Mouse (Mus musculus): ENCODE data around the gene Tfrc. TPM values are rescaled to one million over a fixed set of nuclear protein-coding genes. Genes with fewer than 3 reads are reported as not detected.

Tfrc gene
- polyA plus RNA-seq, 1 experiment from 2014 or later: 28.0 TPM

DNA sequence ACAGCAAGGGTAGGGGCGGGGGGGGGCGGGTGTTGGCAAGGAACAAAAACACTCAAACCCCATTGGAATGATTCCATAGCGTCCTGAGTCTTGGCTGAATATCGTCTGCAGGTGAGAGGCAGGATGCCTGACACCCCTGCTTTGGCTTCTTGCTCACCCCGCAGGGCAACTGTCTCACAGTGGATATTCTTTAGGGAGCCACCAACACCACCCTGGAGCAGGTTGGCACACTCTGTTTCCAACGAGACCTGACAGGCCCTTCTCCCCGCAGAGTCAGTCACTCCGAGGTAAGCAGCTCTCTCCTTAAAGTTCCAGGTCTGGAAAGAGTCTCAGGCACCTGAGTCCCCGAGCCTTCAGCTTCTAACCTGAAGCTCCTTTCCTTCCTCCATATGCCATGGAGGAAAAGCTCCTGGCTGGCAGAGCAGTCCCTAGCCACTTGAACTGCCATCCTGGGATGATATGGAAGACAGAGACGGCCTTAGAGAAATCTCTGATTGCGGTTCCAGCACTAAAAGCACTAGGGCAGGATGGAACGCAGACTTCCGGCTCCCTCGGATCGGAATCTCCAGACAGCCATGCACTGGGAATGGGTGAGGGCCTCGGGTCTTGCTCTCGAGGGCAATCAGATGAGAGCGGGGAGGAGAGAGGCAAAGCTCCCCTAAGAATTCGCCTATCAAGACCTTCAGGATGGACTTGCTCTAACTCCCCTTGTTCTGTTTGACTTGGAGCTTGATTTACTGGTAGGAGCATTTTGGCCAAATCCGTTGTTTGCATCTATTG lies 32.9 kb downstream of the Tfrc start:
- Histone ChIP-seq H3K4me2 (no peak overlapping the region), H3K4me1 (peaks cover 39% of the 10 kb centered on the region), H3K27me3 (no peaks in the 10 kb centered on the region), H3K9ac (no peak overlapping the region), H3K27ac (no peak overlapping the region), H3K4me3 (no peak overlapping the region), H3K9me3 (no peaks in the 10 kb centered on the region), H3K36me3 (no peaks in the 10 kb centered on the region)
- ATAC-seq (ENCODE audit: insufficient number of reproducible peaks, low FRiP score, low TSS enrichment, low read depth): no peak
- WGBS: 57% methylated on average over 19 of the region's 20 CpGs

DNA sequence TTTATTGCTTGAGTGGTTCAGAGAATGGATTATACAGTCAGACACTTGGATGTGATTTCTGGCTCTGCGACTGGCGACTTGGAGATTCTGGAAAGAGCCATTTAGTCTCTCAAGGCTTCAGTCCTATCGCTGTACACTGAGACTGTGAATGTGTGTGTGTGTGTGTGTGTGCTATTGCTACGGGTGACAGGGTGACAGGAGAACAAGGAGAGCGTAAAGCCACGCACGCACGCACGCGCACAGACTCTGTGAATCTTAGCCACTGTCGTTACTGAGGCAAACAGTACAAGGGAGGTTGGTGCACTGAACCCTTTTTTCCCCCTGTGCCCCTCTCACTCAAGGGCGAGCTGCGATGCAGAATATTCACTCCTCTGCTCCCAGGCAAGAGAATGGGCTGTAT lies 33.6 kb downstream of the Tfrc start:
- Histone ChIP-seq H3K27me3 (no peaks in the 10 kb centered on the region), H3K9ac (no peak overlapping the region), H3K4me1 (peaks cover 39% of the 10 kb centered on the region), H3K9me3 (no peaks in the 10 kb centered on the region), H3K27ac (no peak overlapping the region), H3K4me3 (no peak overlapping the region), H3K4me2 (no peak overlapping the region), H3K36me3 (no peaks in the 10 kb centered on the region)
- no peak for ATAC-seq (ENCODE audit: insufficient number of reproducible peaks, low FRiP score, low TSS enrichment, low read depth)
- WGBS: 70% methylated on average over 13 of the region's 13 CpGs

DNA sequence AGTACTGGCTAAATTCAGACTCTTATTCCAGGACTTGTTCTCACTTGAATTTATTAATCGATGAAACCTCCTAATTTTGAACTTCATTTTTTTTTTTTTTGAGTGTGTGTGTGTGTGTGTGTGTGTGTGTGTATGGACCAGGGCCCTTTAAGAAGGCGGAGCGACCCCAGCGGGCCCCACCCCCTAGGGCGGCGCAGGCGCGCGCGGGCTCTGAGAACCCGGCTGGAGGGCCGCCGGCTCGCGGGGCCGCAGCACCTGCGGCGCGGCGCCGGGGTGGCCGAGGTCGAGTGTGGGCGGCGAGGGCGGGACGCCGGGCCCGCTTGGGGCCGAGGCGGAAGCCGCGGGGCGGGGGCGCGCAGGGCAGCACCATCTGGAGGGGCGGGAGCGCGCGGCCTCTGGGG lies 34.9 kb downstream of the Tfrc start, which contains the start of gene Tnk2:
Gene Tnk2, plus strand, starts transcription at position 214 of the 401 bp plus-strand sequence.
- H3K9me3 ChIP-seq: no peaks in the 10 kb centered on the region
- peak within 1 kb of the TSS; percentile 83 for H3K4me2 ChIP-seq
- WGBS: under 1% methylated on average over 31 of the region's 40 CpGs
- peak; percentile 86 for ATAC-seq (ENCODE audit: insufficient number of reproducible peaks, low FRiP score, low TSS enrichment, low read depth)
- H3K27ac ChIP-seq: peak within 1 kb of the TSS; percentile 91
- H3K4me3 ChIP-seq: peak within 1 kb of the TSS; percentile 94
- H3K9ac ChIP-seq: peak within 1 kb of the TSS; percentile 90
- no peaks in the 10 kb centered on the region for H3K27me3 ChIP-seq
- peaks cover 39% of the 10 kb centered on the region for H3K4me1 ChIP-seq
- H3K36me3 ChIP-seq: no peaks in the 10 kb centered on the region

DNA sequence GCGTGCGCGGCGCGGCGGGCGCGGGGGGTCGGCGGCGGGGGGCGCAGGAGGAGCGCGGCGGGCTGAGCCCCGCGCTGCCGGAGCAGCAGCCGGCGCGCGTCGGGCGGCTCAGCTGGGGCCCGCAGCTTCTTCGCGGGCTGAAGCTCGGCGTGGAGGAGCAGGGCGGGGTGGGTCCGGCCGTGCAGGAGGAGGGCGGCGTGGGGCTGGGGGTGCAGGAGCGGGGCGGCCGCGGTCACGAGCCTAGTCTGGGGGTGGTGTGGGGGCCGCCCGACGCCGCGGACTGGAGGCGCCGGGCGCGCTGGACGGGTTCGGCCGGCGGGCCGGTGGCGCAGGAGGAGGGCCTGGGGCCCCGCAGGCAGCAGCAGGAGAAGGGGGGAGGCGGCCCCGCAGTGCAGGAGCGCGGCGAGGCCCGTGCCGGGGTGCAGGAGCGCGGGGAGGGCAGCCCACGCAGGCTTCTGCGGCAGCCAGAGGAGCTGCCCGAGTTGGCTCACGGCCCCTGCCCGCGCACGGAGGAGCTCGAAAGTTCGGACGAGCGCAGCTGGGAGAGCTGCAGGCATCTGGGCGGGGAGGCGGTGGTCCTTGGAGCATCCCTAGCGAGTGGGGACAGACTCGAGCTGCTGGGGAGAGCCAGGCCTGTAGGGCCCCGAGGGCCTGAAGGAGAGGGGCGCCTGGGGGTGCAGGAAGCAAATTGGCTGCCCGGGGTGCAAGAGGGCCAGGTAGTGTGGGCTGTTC lies 35.5 kb downstream of the Tfrc start:
- Histone ChIP-seq H3K4me2 (peak overlapping the region; percentile 83), H3K4me3 (peak overlapping the region; percentile 94), H3K9ac (peak overlapping the region; percentile 90), H3K27ac (peak overlapping the region; percentile 91), H3K27me3 (no peaks in the 10 kb centered on the region), H3K4me1 (peaks cover 41% of the 10 kb centered on the region), H3K9me3 (no peaks in the 10 kb centered on the region), H3K36me3 (no peaks in the 10 kb centered on the region)
- WGBS: under 1% methylated on average over 52 of the region's 82 CpGs
- ATAC-seq (ENCODE audit: insufficient number of reproducible peaks, low FRiP score, low TSS enrichment, low read depth): peak; percentile 42

DNA sequence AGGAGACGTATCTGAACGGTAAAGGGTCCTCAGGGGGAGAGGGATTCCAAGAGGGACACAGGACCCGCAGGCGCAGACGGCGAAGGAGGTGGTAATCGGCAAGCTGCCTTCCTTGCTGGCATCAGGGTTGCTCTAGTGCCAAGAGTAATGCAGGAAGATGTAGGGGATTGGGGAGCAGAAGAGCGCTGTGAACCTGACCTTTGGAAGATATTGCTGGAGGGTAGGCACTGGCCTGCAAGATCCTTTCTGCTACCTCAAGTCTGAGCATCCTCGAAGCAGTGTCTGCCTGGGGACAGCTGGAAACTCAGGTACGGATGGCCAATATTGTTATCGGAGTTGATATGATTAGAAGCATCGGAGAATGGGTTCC lies 36.1 kb downstream of the Tfrc start:
- Histone ChIP-seq H3K27me3 (no peaks in the 10 kb centered on the region), H3K9me3 (no peaks in the 10 kb centered on the region), H3K4me2 (peak overlapping the region; percentile 83), H3K36me3 (no peaks in the 10 kb centered on the region), H3K9ac (peak overlapping the region; percentile 90), H3K4me1 (peaks cover 41% of the 10 kb centered on the region), H3K27ac (peak overlapping the region; percentile 91), H3K4me3 (peak overlapping the region; percentile 94)
- 9% methylated on average over 12 of the region's 12 CpGs for WGBS
- ATAC-seq (ENCODE audit: insufficient number of reproducible peaks, low FRiP score, low TSS enrichment, low read depth): no peak

- H3K9ac ChIP-seq: peak overlapping the region; percentile 90; the same call in 1 of the 2 replicates
- H3K36me3 ChIP-seq: no peaks in the 10 kb centered on the region
- 20% methylated on average over 14 of the region's 14 CpGs for WGBS
- H3K4me2 ChIP-seq: peak overlapping the region; percentile 83
- peak overlapping the region; percentile 94 for H3K4me3 ChIP-seq
- no peak for ATAC-seq (ENCODE audit: insufficient number of reproducible peaks, low FRiP score, low TSS enrichment, low read depth)
- no peak overlapping the region for H3K27ac ChIP-seq
- H3K27me3 ChIP-seq: no peaks in the 10 kb centered on the region
- H3K9me3 ChIP-seq: no peaks in the 10 kb centered on the region
- peaks cover 35% of the 10 kb centered on the region for H3K4me1 ChIP-seq
These were observed 36.7 kb downstream of the Tfrc start for GRCm38 (mm10) chr16:32645361-32645914.

DNA sequence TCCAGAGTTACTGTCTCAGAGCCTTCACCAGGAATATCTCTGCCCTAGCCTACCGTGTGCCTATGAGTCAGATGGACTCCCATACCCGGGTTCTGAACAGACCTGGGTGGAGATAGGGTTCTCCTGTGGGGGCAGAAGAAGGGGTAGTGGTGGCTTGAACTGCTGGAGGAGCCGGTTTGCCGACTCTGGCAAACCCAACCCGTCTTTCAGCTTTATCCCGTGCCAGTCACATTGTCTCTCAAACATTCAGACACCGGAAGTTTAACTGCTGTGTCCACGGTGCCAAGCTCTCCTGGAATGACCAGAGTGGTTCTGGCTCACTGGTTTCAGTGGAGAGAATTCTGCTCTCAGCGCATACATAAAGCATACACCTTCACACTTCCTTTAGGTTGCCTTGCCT lies 37.3 kb downstream of the Tfrc start:
- no peak for ATAC-seq (ENCODE audit: insufficient number of reproducible peaks, low FRiP score, low TSS enrichment, low read depth)
- H3K36me3 ChIP-seq: no peaks in the 10 kb centered on the region
- H3K27ac ChIP-seq: no peak overlapping the region
- H3K27me3 ChIP-seq: no peaks in the 10 kb centered on the region
- 73% methylated on average over 9 of the region's 9 CpGs for WGBS
- no peaks in the 10 kb centered on the region for H3K9me3 ChIP-seq
- H3K4me2 ChIP-seq: peak overlapping the region; percentile 83
- peaks cover 38% of the 10 kb centered on the region for H3K4me1 ChIP-seq
- H3K9ac ChIP-seq: no peak overlapping the region
- peak overlapping the region; percentile 94 for H3K4me3 ChIP-seq

- peaks cover 6% of the 10 kb centered on the region; the same call in 1 of the 2 replicates for H3K36me3 ChIP-seq
- H3K9ac ChIP-seq: no peak overlapping the region
- ATAC-seq (ENCODE audit: insufficient number of reproducible peaks, low FRiP score, low TSS enrichment, low read depth): no peak
- no peaks in the 10 kb centered on the region for H3K27me3 ChIP-seq
- no peak overlapping the region for H3K27ac ChIP-seq
- H3K4me2 ChIP-seq: no peak overlapping the region
- peaks cover 25% of the 10 kb centered on the region for H3K4me1 ChIP-seq
- H3K4me3 ChIP-seq: no peak overlapping the region
- H3K9me3 ChIP-seq: no peaks in the 10 kb centered on the region
These were observed 39.0 kb downstream of the Tfrc start for GRCm38 (mm10) chr16:32647712-32648111.

DNA sequence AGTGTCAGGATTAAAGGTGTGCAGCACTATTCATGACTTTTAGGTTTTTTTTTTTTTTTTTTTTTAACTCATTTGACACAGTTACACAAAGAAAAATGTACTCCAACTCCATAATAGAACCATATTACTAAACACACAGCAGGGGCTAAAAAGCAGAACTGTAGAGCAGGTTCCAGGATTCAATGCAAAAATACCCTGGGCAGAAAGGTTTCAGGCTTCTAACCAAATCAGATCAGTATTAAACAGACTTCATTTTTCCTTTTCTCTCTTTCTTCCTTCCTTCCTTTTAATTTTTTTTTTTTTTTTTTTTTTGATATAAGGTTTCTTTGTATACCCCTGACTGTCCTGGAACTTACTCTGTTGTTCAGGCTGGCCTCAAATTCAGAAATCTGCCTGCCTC lies 41.7 kb downstream of the Tfrc start:
- no peaks in the 10 kb centered on the region for H3K9me3 ChIP-seq
- H3K9ac ChIP-seq: no peak overlapping the region
- H3K36me3 ChIP-seq: peaks cover 8% of the 10 kb centered on the region
- H3K4me3 ChIP-seq: no peak overlapping the region
- no peak overlapping the region for H3K27ac ChIP-seq
- H3K4me1 ChIP-seq: peaks cover 20% of the 10 kb centered on the region
- no peak for ATAC-seq (ENCODE audit: insufficient number of reproducible peaks, low FRiP score, low TSS enrichment, low read depth)
- H3K4me2 ChIP-seq: no peak overlapping the region
- H3K27me3 ChIP-seq: no peaks in the 10 kb centered on the region

GRCm38 (mm10) chr16:32650974-32651618 lies 42.4 kb downstream of the Tfrc start:
- no peak overlapping the region for H3K4me2 ChIP-seq
- H3K36me3 ChIP-seq: peaks cover 8% of the 10 kb centered on the region
- no peak overlapping the region for H3K27ac ChIP-seq
- no peaks in the 10 kb centered on the region for H3K27me3 ChIP-seq
- ATAC-seq (ENCODE audit: insufficient number of reproducible peaks, low FRiP score, low TSS enrichment, low read depth): no peak
- no peaks in the 10 kb centered on the region for H3K9me3 ChIP-seq
- no peak overlapping the region for H3K4me3 ChIP-seq
- WGBS: 76% methylated on average over 5 of the region's 5 CpGs
- no peak overlapping the region for H3K9ac ChIP-seq
- peaks cover 15% of the 10 kb centered on the region for H3K4me1 ChIP-seq

DNA sequence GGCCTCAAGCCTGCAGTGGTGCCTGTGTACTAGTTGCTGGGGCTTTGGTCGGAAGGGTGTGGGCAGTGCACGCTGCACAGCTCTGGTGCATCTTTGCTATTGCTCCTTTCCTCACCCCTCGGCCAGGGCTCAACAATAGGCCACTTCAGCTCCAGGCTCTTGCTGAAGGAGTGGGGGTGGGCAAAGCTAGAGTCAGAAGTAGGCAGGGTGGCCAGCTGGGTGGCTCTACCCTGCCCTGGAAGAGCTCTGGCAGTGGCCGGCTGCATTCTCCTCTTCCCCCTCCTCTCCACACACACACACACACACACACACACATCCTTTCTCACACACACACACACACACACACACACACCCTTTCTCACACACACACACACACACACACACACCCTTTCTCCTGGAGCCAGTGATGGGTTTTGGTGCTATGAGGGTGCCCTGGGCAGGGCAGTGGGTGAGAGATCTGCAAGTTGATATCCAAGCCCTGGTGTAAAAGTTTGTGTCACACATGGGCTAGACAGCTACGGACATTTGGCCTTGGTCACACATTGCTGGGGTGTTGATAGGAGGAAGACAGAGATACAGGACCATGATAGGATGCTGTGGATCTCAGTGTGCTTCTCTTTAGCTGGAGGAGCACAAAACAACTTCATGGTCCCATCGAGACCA lies 45.5 kb downstream of the Tfrc start:
- WGBS: 82% methylated on average over 6 of the region's 6 CpGs
- ATAC-seq (ENCODE audit: insufficient number of reproducible peaks, low FRiP score, low TSS enrichment, low read depth): no peak
- H3K9me3 ChIP-seq: no peaks in the 10 kb centered on the region
- H3K4me1 ChIP-seq: peaks cover 35% of the 10 kb centered on the region
- H3K4me3 ChIP-seq: no peak overlapping the region
- H3K9ac ChIP-seq: no peak overlapping the region
- H3K36me3 ChIP-seq: peaks cover 8% of the 10 kb centered on the region
- no peak overlapping the region for H3K27ac ChIP-seq
- no peak overlapping the region for H3K4me2 ChIP-seq
- H3K27me3 ChIP-seq: no peaks in the 10 kb centered on the region
